Mouse (Mus musculus): Measurements from ENCODE around the gene Cbx5. TPM values are rescaled to one million over a fixed set of nuclear protein-coding genes. Genes with fewer than 3 reads are reported as not detected.

Cbx5 gene
- polyA plus RNA-seq (2014; fragmentation: Illumina TruSeq; extraction: RNeasy Lipid Tissue Mini Kit (QIAGEN cat#74804); ENCODE audit: low read depth, low replicate concordance), result 53.6 TPM

GRCm38 (mm10) chr15:103239685-103240159, at the start of gene Cbx5:
Gene Cbx5, minus strand, starts transcription at chr15:103239816.

GRCm38 (mm10) chr15:103272419-103273279, 33.0 kb upstream of the Cbx5 start, which contains the start of gene Copz1:
Gene Copz1, plus strand, starts transcription at chr15:103272714.

GRCm38 (mm10) chr15:103257790-103258728, 18.4 kb upstream of the Cbx5 start, which contains the start of gene Nfe2:
Gene Nfe2, minus strand, starts transcription at chr15:103258403.

GRCm38 (mm10) chr15:103240160-103241028, 778 bp upstream of the Cbx5 start, which contains the start of gene Hnrnpa1:
Gene Hnrnpa1, plus strand, starts transcription at chr15:103240432.

GRCm38 (mm10) chr15:103167042-103167615, 72.5 kb downstream of the Cbx5 start, which contains the start of gene Smug1:
Gene Smug1, minus strand, starts transcription at chr15:103167092.

Other genes starting within 250 kb of the Cbx5 start
- gene Hoxc8, start 249.2 kb downstream of the Cbx5 start, polyA plus RNA-seq (2014; fragmentation: Illumina TruSeq; extraction: RNeasy Lipid Tissue Mini Kit (QIAGEN cat#74804); ENCODE audit: low read depth, low replicate concordance), result 50.3 TPM
- 24.0 TPM for gene Hoxc6, start 241.6 kb downstream of the Cbx5 start, polyA plus RNA-seq (2014; fragmentation: Illumina TruSeq; extraction: RNeasy Lipid Tissue Mini Kit (QIAGEN cat#74804); ENCODE audit: low read depth, low replicate concordance)
- 11.1 TPM for gene Hoxc4, start 220.9 kb downstream of the Cbx5 start, polyA plus RNA-seq (2014; fragmentation: Illumina TruSeq; extraction: RNeasy Lipid Tissue Mini Kit (QIAGEN cat#74804); ENCODE audit: low read depth, low replicate concordance)
- gene Smug1, start 72.7 kb downstream of the Cbx5 start, polyA plus RNA-seq (2014; fragmentation: Illumina TruSeq; extraction: RNeasy Lipid Tissue Mini Kit (QIAGEN cat#74804); ENCODE audit: low read depth, low replicate concordance), result 13.3 TPM
- gene Hnrnpa1, start 616 bp upstream of the Cbx5 start, polyA plus RNA-seq (2014; fragmentation: Illumina TruSeq; extraction: RNeasy Lipid Tissue Mini Kit (QIAGEN cat#74804); ENCODE audit: low read depth, low replicate concordance), result 282 TPM
- 0.68 TPM for gene Nfe2, start 18.6 kb upstream of the Cbx5 start, polyA plus RNA-seq (2014; fragmentation: Illumina TruSeq; extraction: RNeasy Lipid Tissue Mini Kit (QIAGEN cat#74804); ENCODE audit: low read depth, low replicate concordance)
- gene Copz1, start 32.9 kb upstream of the Cbx5 start, polyA plus RNA-seq (2014; fragmentation: Illumina TruSeq; extraction: RNeasy Lipid Tissue Mini Kit (QIAGEN cat#74804); ENCODE audit: low read depth, low replicate concordance), result 134 TPM
- 0.63 TPM for gene Gpr84, start 70.8 kb upstream of the Cbx5 start, polyA plus RNA-seq (2014; fragmentation: Illumina TruSeq; extraction: RNeasy Lipid Tissue Mini Kit (QIAGEN cat#74804); ENCODE audit: low read depth, low replicate concordance)
- 27.2 TPM for gene Zfp385a, start 100.3 kb upstream of the Cbx5 start, polyA plus RNA-seq (2014; fragmentation: Illumina TruSeq; extraction: RNeasy Lipid Tissue Mini Kit (QIAGEN cat#74804); ENCODE audit: low read depth, low replicate concordance)
- 14.1 TPM for gene Itga5, start 126.9 kb upstream of the Cbx5 start, polyA plus RNA-seq (2014; fragmentation: Illumina TruSeq; extraction: RNeasy Lipid Tissue Mini Kit (QIAGEN cat#74804); ENCODE audit: low read depth, low replicate concordance)
- 9.4 TPM for gene Gtsf1, start 190.7 kb upstream of the Cbx5 start, polyA plus RNA-seq (2014; fragmentation: Illumina TruSeq; extraction: RNeasy Lipid Tissue Mini Kit (QIAGEN cat#74804); ENCODE audit: low read depth, low replicate concordance)
- 3.1 TPM for gene Gtsf2, start 208.7 kb upstream of the Cbx5 start, polyA plus RNA-seq (2014; fragmentation: Illumina TruSeq; extraction: RNeasy Lipid Tissue Mini Kit (QIAGEN cat#74804); ENCODE audit: low read depth, low replicate concordance)
- gene Nckap1l, start 214.0 kb upstream of the Cbx5 start, polyA plus RNA-seq (2014; fragmentation: Illumina TruSeq; extraction: RNeasy Lipid Tissue Mini Kit (QIAGEN cat#74804); ENCODE audit: low read depth, low replicate concordance), result 11.8 TPM

Measured in adipose tissue, adult 10 weeks (tissue).